Mouse (Mus musculus) CH12.LX (cell line): Measurements from ENCODE around the gene Rasgrp3.

Source experiments
- CHD1 ChIP-seq: IDR thresholded peaks from 2 replicates; pipeline ENCODE4 v1.6.1; 2012; ENCODE audit warnings: low read depth, low read length, improper control_type of control experiment, inconsistent platforms
- CTCF ChIP-seq, 2 experiments: IDR thresholded peaks in 1 of 2; conservative IDR thresholded peaks in 1 of 2; 2 replicates each; pipeline ENCODE4 v1.5.1; 2011 to 2012; ENCODE audit warnings: low read depth in 2 of 2, low read length in 2 of 2, improper control_type of control experiment in 1 of 2, inconsistent platforms in 1 of 2, mild to moderate bottlenecking in 1 of 2, moderate library complexity in 1 of 2
- E2F4 ChIP-seq: IDR thresholded peaks from 2 replicates; pipeline ENCODE4 v1.6.1; 2011; ENCODE audit warnings: low read depth, low read length, improper control_type of control experiment; ENCODE audit not compliant: insufficient replicate concordance
- GABPA ChIP-seq: IDR thresholded peaks from 2 replicates; pipeline ENCODE4 v1.6.1; 2012; ENCODE audit warnings: low read depth, low read length, improper control_type of control experiment, inconsistent platforms; ENCODE audit not compliant: insufficient replicate concordance
- MYC ChIP-seq: IDR thresholded peaks from 2 replicates; pipeline ENCODE4 v1.6.1; 2011; ENCODE audit warnings: low read depth, mild to moderate bottlenecking, improper control_type of control experiment, low read length
- NRF1 ChIP-seq: IDR thresholded peaks from 2 replicates; pipeline ENCODE4 v1.6.1; 2014; ENCODE audit warnings: low read depth, mild to moderate bottlenecking, inconsistent platforms, low read length, improper control_type of control experiment, moderate library complexity
- POLR2A ChIP-seq: IDR thresholded peaks from 2 replicates; pipeline ENCODE4 v1.6.1; 2011; ENCODE audit warnings: low read depth, mild to moderate bottlenecking, improper control_type of control experiment, low read length
- RCOR1 ChIP-seq: conservative IDR thresholded peaks from 2 replicates; pipeline ENCODE4 v1.6.1; 2012; ENCODE audit warnings: low read depth, mild to moderate bottlenecking, inconsistent platforms, low read length, improper control_type of control experiment
- TCF12 ChIP-seq: IDR thresholded peaks from 2 replicates; pipeline ENCODE4 v1.6.1; 2014; ENCODE audit warnings: low read depth, mild to moderate bottlenecking, inconsistent platforms, low read length, improper control_type of control experiment
- USF2 ChIP-seq: conservative IDR thresholded peaks from 2 replicates; pipeline ENCODE4 v1.6.1; 2011; ENCODE audit warnings: low read depth, low read length, improper control_type of control experiment
- ZKSCAN1 ChIP-seq: IDR thresholded peaks from 2 replicates; pipeline ENCODE4 v1.6.1; 2012; ENCODE audit warnings: low read depth, inconsistent platforms, low read length, improper control_type of control experiment, borderline replicate concordance
- ZNF384 ChIP-seq: IDR thresholded peaks from 2 replicates; pipeline ENCODE4 v1.6.1; 2012; ENCODE audit warnings: low read depth, low read length, improper control_type of control experiment, inconsistent platforms

DNA sequence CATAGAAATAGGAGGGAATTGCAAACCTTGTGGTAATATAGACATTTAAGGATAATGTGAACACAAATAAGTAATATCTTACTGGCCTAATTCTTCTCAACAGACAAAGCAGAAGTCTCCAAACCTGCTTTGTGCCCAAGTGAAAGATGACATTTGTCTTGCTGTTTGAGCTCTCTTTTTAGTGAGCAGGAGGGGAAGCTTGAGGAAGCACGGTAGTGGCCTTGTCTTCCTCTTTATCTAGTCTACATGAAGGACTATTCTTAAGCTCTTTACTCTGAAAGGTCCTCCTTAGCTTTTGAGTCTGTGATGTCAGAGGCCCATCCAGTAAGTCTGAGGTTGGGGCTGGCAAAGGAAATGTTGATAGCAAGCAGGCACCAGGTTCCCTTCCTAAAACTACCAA is 43.1 kb downstream of the Rasgrp3 start:
- TF ChIP-seq NRF1 = no peak
- no peak for TF ChIP-seq CTCF (conservative IDR thresholded peaks at IDR 0.05 in 1 of 2, IDR thresholded peaks at IDR 0.05 in 1 of 2; ENCODE audit: low read depth in 2 of 2, low read length in 2 of 2)
- TF ChIP-seq USF2 = no peak
- no peak for TF ChIP-seq CHD1
- TF ChIP-seq POLR2A = no peak
- no peak for TF ChIP-seq ZNF384
- no peak for TF ChIP-seq GABPA
- TF ChIP-seq RCOR1 = no peak
- TF ChIP-seq MYC = no peak
- no peak for TF ChIP-seq TCF12
- no peak for TF ChIP-seq E2F4
- no peak for TF ChIP-seq ZKSCAN1
